Mouse (Mus musculus): ENCODE measurements around the gene Spata4.

GRCm38 (mm10) chr8:54638634-54639033 is 38.1 kb downstream of the Spata4 start:
- TF ChIP-seq CTCF (IDR thresholded peaks at IDR 0.05) = no peak
- no peak for TF ChIP-seq EP300 (IDR thresholded peaks at IDR 0.05)
